Mouse (Mus musculus): ENCODE results near the gene Gm20388. TPM values are rescaled to one million over a fixed set of nuclear protein-coding genes. Genes with fewer than 3 reads are reported as not detected.

Gm20388 gene
- polyA plus RNA-seq, 1 experiment from 2014 or later: not detected

GRCm38 (mm10) chr8:121369378-121369777 is 1458.7 kb downstream of the Gm20388 start:
- Histone ChIP-seq H3K9ac (replicated peaks) (no peak overlapping the region), H3K9me3 (no peaks in the 10 kb centered on the region), H3K4me3 (no peak overlapping the region), H3K4me1 (no peaks in the 10 kb centered on the region), H3K36me3 (no peaks in the 10 kb centered on the region), H3K27me3 (no peaks in the 10 kb centered on the region), H3K27ac (replicated peaks) (no peak overlapping the region), H3K4me2 (replicated peaks) (no peak overlapping the region)
- ATAC-seq (replicated peaks): no peak
- 85% methylated on average over 11 of the region's 11 CpGs for WGBS

- Histone ChIP-seq H3K36me3 (no peaks in the 10 kb centered on the region), H3K27me3 (no peaks in the 10 kb centered on the region), H3K9ac (replicated peaks) (no peak overlapping the region), H3K27ac (replicated peaks) (no peak overlapping the region), H3K4me1 (0 out of 2 replicates have a peak, but pooled peaks cover 3% of the 10 kb centered on the region), H3K4me2 (replicated peaks) (no peak overlapping the region), H3K4me3 (no peak overlapping the region), H3K9me3 (no peaks in the 10 kb centered on the region)
- ATAC-seq (replicated peaks): no peak
- 72% methylated on average over 9 of the region's 9 CpGs for WGBS
Measured at GRCm38 (mm10) chr8:121371287-121371686, 1460.6 kb downstream of the Gm20388 start.

GRCm38 (mm10) chr8:121371911-121372638 is 1461.4 kb downstream of the Gm20388 start:
- no peaks in the 10 kb centered on the region for H3K36me3 ChIP-seq
- no peak overlapping the region for H3K4me3 ChIP-seq
- WGBS: 72% methylated on average over 25 of the region's 25 CpGs
- no peak overlapping the region for H3K27ac ChIP-seq (replicated peaks)
- H3K4me1 ChIP-seq: 0 out of 2 replicates have a peak, but pooled peaks cover 3% of the 10 kb centered on the region
- H3K27me3 ChIP-seq: no peaks in the 10 kb centered on the region
- H3K9ac ChIP-seq (replicated peaks): no peak overlapping the region
- H3K4me2 ChIP-seq (replicated peaks): no peak overlapping the region
- no peaks in the 10 kb centered on the region for H3K9me3 ChIP-seq
- ATAC-seq (replicated peaks): no peak

GRCm38 (mm10) chr8:121372639-121372986 is 1462.0 kb downstream of the Gm20388 start:
- Histone ChIP-seq H3K27ac (replicated peaks) (no peak overlapping the region), H3K36me3 (no peaks in the 10 kb centered on the region), H3K4me1 (0 out of 2 replicates have a peak, but pooled peaks cover 3% of the 10 kb centered on the region), H3K9me3 (no peaks in the 10 kb centered on the region), H3K4me2 (replicated peaks) (no peak overlapping the region), H3K27me3 (no peaks in the 10 kb centered on the region), H3K9ac (replicated peaks) (no peak overlapping the region), H3K4me3 (no peak overlapping the region)
- no peak for ATAC-seq (replicated peaks)
- WGBS: 55% methylated on average over 10 of the region's 10 CpGs

GRCm38 (mm10) chr8:121374284-121374683 is 1463.6 kb downstream of the Gm20388 start:
- H3K4me3 ChIP-seq: no peak overlapping the region
- H3K4me2 ChIP-seq (replicated peaks): no peak overlapping the region
- H3K4me1 ChIP-seq: peaks cover 7% of the 10 kb centered on the region; the same call in 1 of the 2 replicates
- no peaks in the 10 kb centered on the region for H3K36me3 ChIP-seq
- 24% methylated on average over 9 of the region's 9 CpGs for WGBS
- no peak overlapping the region for H3K27ac ChIP-seq (replicated peaks)
- H3K27me3 ChIP-seq: no peaks in the 10 kb centered on the region
- H3K9me3 ChIP-seq: no peaks in the 10 kb centered on the region
- H3K9ac ChIP-seq (replicated peaks): no peak overlapping the region
- ATAC-seq (replicated peaks): no peak

- peaks cover 7% of the 10 kb centered on the region; the same call in 1 of the 2 replicates for H3K4me1 ChIP-seq
- H3K4me2 ChIP-seq (replicated peaks): no peak overlapping the region
- WGBS: 2% methylated on average over 8 of the region's 8 CpGs
- H3K36me3 ChIP-seq: no peaks in the 10 kb centered on the region
- H3K27ac ChIP-seq (replicated peaks): no peak overlapping the region
- H3K27me3 ChIP-seq: no peaks in the 10 kb centered on the region
- H3K9ac ChIP-seq (replicated peaks): no peak overlapping the region
- H3K4me3 ChIP-seq: no peak overlapping the region
- no peaks in the 10 kb centered on the region for H3K9me3 ChIP-seq
- 0 out of 2 replicates have a peak, but pooled peaks have one; percentile 35 for ATAC-seq (replicated peaks)
Measured at GRCm38 (mm10) chr8:121374777-121375176, 1464.1 kb downstream of the Gm20388 start.

- Histone ChIP-seq H3K27ac (replicated peaks) (no peak overlapping the region), H3K36me3 (no peaks in the 10 kb centered on the region), H3K4me1 (peaks cover 7% of the 10 kb centered on the region; the same call in 1 of the 2 replicates), H3K9me3 (no peaks in the 10 kb centered on the region), H3K27me3 (no peaks in the 10 kb centered on the region), H3K4me2 (replicated peaks) (no peak overlapping the region), H3K9ac (replicated peaks) (no peak overlapping the region), H3K4me3 (no peak overlapping the region)
- 81% methylated on average over 10 of the region's 10 CpGs for WGBS
- ATAC-seq (replicated peaks): no peak
Measured at GRCm38 (mm10) chr8:121376116-121376950, 1465.7 kb downstream of the Gm20388 start.

GRCm38 (mm10) chr8:121377680-121378079 is 1467.0 kb downstream of the Gm20388 start:
- Histone ChIP-seq H3K36me3 (no peaks in the 10 kb centered on the region), H3K9ac (replicated peaks) (no peak overlapping the region), H3K4me2 (replicated peaks) (no peak overlapping the region), H3K4me3 (no peak overlapping the region), H3K4me1 (peaks cover 7% of the 10 kb centered on the region), H3K27me3 (no peaks in the 10 kb centered on the region), H3K9me3 (no peaks in the 10 kb centered on the region), H3K27ac (replicated peaks) (no peak overlapping the region)
- 15% methylated on average over 10 of the region's 10 CpGs for WGBS
- ATAC-seq (replicated peaks): no peak

GRCm38 (mm10) chr8:121379387-121379786 is 1468.7 kb downstream of the Gm20388 start:
- Histone ChIP-seq H3K4me1 (peaks cover 11% of the 10 kb centered on the region), H3K36me3 (no peaks in the 10 kb centered on the region), H3K9me3 (no peaks in the 10 kb centered on the region), H3K27me3 (no peaks in the 10 kb centered on the region), H3K9ac (replicated peaks) (no peak overlapping the region), H3K4me2 (replicated peaks) (no peak overlapping the region), H3K4me3 (no peak overlapping the region), H3K27ac (replicated peaks) (no peak overlapping the region)
- no peak for ATAC-seq (replicated peaks)
- WGBS: 92% methylated on average over 1 of the region's 1 CpGs

- peak overlapping the region; percentile 62 for H3K9ac ChIP-seq (replicated peaks)
- H3K27ac ChIP-seq (replicated peaks): no peak overlapping the region
- no peaks in the 10 kb centered on the region for H3K27me3 ChIP-seq
- no peaks in the 10 kb centered on the region for H3K36me3 ChIP-seq
- peak overlapping the region; percentile 58 for H3K4me2 ChIP-seq (replicated peaks)
- H3K4me1 ChIP-seq: peaks cover 9% of the 10 kb centered on the region
- H3K4me3 ChIP-seq: peak overlapping the region; percentile 41
- 2% methylated on average over 18 of the region's 21 CpGs for WGBS
- no peaks in the 10 kb centered on the region for H3K9me3 ChIP-seq
- peak; percentile 75 for ATAC-seq (replicated peaks)
Measured at GRCm38 (mm10) chr8:121382583-121383241, 1472.1 kb downstream of the Gm20388 start.

- Histone ChIP-seq H3K27ac (replicated peaks) (no peak overlapping the region), H3K27me3 (peaks cover 10% of the 10 kb centered on the region), H3K9me3 (no peaks in the 10 kb centered on the region), H3K4me3 (no peak overlapping the region), H3K36me3 (no peaks in the 10 kb centered on the region), H3K4me2 (replicated peaks) (no peak overlapping the region), H3K9ac (replicated peaks) (no peak overlapping the region), H3K4me1 (peaks cover 6% of the 10 kb centered on the region; the same call in 1 of the 2 replicates)
- no peak for ATAC-seq (replicated peaks)
- 66% methylated on average over 7 of the region's 7 CpGs for WGBS
Measured at GRCm38 (mm10) chr8:121385540-121385939, 1474.9 kb downstream of the Gm20388 start.

GRCm38 (mm10) chr8:121390608-121391007 is 1480.0 kb downstream of the Gm20388 start:
- Histone ChIP-seq H3K27ac (replicated peaks) (no peak overlapping the region), H3K4me1 (peaks cover 15% of the 10 kb centered on the region), H3K4me3 (no peak overlapping the region), H3K9ac (replicated peaks) (no peak overlapping the region), H3K36me3 (no peaks in the 10 kb centered on the region), H3K4me2 (replicated peaks) (no peak overlapping the region), H3K27me3 (peaks cover 46% of the 10 kb centered on the region), H3K9me3 (no peaks in the 10 kb centered on the region)
- no peak for ATAC-seq (replicated peaks)
- 20% methylated on average over 11 of the region's 11 CpGs for WGBS

All from forebrain, embryonic 15.5 days (tissue).